ENCODE assay signal across 8 mouse cellular contexts in genomic region chr5:125153201-125153816, GRCm38 (mm10). TPM values are rescaled to one million over a fixed set of nuclear protein-coding genes. Genes with fewer than 3 reads are reported as not detected.
DNase-seq lines count a peak whose midpoint lies in the region; ATAC-seq and TF ChIP-seq lines count a peak whose summit lies in the region.

No protein-coding gene starts in this region.

- no peak for TF ChIP-seq EP300 in liver, postnatal 0 days (IDR thresholded peaks at IDR 0.05; ENCODE audit: low read depth)

- H3K9ac ChIP-seq in forebrain, embryonic 12.5 days: no peak overlapping the region
- no peak overlapping the region for H3K9ac ChIP-seq in liver, postnatal 0 days (replicated peaks)

- no peak overlapping the region for H3K4me2 ChIP-seq in forebrain, embryonic 12.5 days
- H3K4me2 ChIP-seq in liver, postnatal 0 days (ENCODE audit: low read depth, low read length): no peak overlapping the region

- H3K27me3 ChIP-seq in heart, embryonic 10.5 days (ENCODE audit: insufficient read depth, poor library complexity, severe bottlenecking): no peaks in the 10 kb centered on the region
- H3K27me3 ChIP-seq in forebrain, embryonic 12.5 days: no peaks in the 10 kb centered on the region
- H3K27me3 ChIP-seq in liver, postnatal 0 days (ENCODE audit: insufficient read depth, low read length): no peaks in the 10 kb centered on the region

- WGBS in heart, embryonic 10.5 days: 80% methylated on average over 11 of the region's 11 CpGs
- 83% methylated on average over 11 of the region's 11 CpGs for WGBS in forebrain, embryonic 12.5 days
- WGBS in liver, postnatal 0 days (ENCODE audit: insufficient replicate concordance): 71% methylated on average over 11 of the region's 11 CpGs

- ATAC-seq in forebrain, embryonic 12.5 days (ENCODE audit: low FRiP score): no peak
- no peak for ATAC-seq in liver, postnatal 0 days
- ATAC-seq in granulocyte monocyte progenitor cell, adult 5-6 weeks (replicated peaks; ENCODE audit: poor library complexity, severe bottlenecking): no peak
- no peak for ATAC-seq in frontal cortex, adult (ENCODE audit: low TSS enrichment)

- H3K36me3 ChIP-seq in heart, embryonic 10.5 days: 0 out of 2 replicates have a peak, but pooled peaks cover 3% of the 10 kb centered on the region
- 0 out of 2 replicates have a peak, but pooled peaks cover 3% of the 10 kb centered on the region for H3K36me3 ChIP-seq in forebrain, embryonic 12.5 days (replicated peaks)
- no peaks in the 10 kb centered on the region for H3K36me3 ChIP-seq in liver, postnatal 0 days (replicated peaks; ENCODE audit: insufficient read depth, low read length)

- no peak overlapping the region for H3K4me3 ChIP-seq in heart, embryonic 10.5 days
- H3K4me3 ChIP-seq in forebrain, embryonic 12.5 days (replicated peaks): no peak overlapping the region
- H3K4me3 ChIP-seq in liver, postnatal 0 days (ENCODE audit: low read depth, low read length): no peak overlapping the region

- H3K9me3 ChIP-seq in heart, embryonic 10.5 days: no peaks in the 10 kb centered on the region
- no peaks in the 10 kb centered on the region for H3K9me3 ChIP-seq in forebrain, embryonic 12.5 days
- no peaks in the 10 kb centered on the region for H3K9me3 ChIP-seq in liver, postnatal 0 days (ENCODE audit: low read length)

- TF ChIP-seq CTCF in liver, postnatal 0 days (IDR thresholded peaks at IDR 0.05; ENCODE audit: low read depth): peak; percentile 27; the same call in 1 of the 2 replicates

- peaks cover 93% of the 10 kb centered on the region for H3K4me1 ChIP-seq in heart, embryonic 10.5 days
- peaks cover 98% of the 10 kb centered on the region for H3K4me1 ChIP-seq in forebrain, embryonic 12.5 days
- H3K4me1 ChIP-seq in liver, postnatal 0 days (ENCODE audit: insufficient read depth): peaks cover 16% of the 10 kb centered on the region

- peak overlapping the region; percentile 88; the same call in 1 of the 2 replicates for H3K27ac ChIP-seq in heart, embryonic 10.5 days
- H3K27ac ChIP-seq in forebrain, embryonic 12.5 days: peak overlapping the region; percentile 97
- H3K27ac ChIP-seq in liver, postnatal 0 days (ENCODE audit: low read depth): no peak overlapping the region

- intact Hi-C loops in heart, postnatal 10 days (cut with DNase I): no loop called here

- no peak for DNase-seq in heart, embryonic 10.5 days (ENCODE audit: low spot score)
- DNase-seq in heart, postnatal 10 days: no peak
- peak; percentile 47 for DNase-seq in CD4-positive, CD25-positive, alpha-beta regulatory T cell, adult 2 months (ENCODE audit: low read depth, low spot score)
- DNase-seq in liver, postnatal 0 days: no peak
- no peak for DNase-seq in left cerebral cortex, adult 9 months (ENCODE audit: low spot score in 2 of 2)

RNA-seq across cellular contexts. Expression of gene Ncor2, which starts 25.7 kb away (rescaled TPM):
- polyA plus RNA-seq in heart, embryonic 10.5 days (2016; fragmentation: Nextera tagmentation; extraction: Ambion mirVana): 17.8 and 23.3 TPM in 2 replicates
- 100 to 1,000 TPM; 112 to 125 TPM for total RNA-seq in heart, postnatal 10 days (2021)
- polyA plus RNA-seq in forebrain, embryonic 12.5 days (2016; fragmentation: Nextera tagmentation; extraction: Ambion mirVana): 26.0 and 27.0 TPM in 2 replicates
- 3.1 and 3.4 TPM in 2 replicates for polyA plus RNA-seq in liver, postnatal 0 days (2015; fragmentation: Nextera tagmentation; extraction: Ambion mirVana)
- 47.9 and 77.4 TPM in 2 replicates for total RNA-seq in granulocyte monocyte progenitor cell, adult 5-6 weeks (2014; fragmentation: Nextera tagmentation)
- total RNA-seq in granulocyte monocyte progenitor cell, adult 5-6 weeks (2017): 5.3 and 11.8 TPM in 2 replicates
